Mouse (Mus musculus): ENCODE results near the gene Cdh23. TPM values are rescaled to one million over a fixed set of nuclear protein-coding genes. Genes with fewer than 3 reads are reported as not detected.

The Cdh23 gene
- polyA plus RNA-seq, 1 experiment from 2014 or later = 6.9 TPM

- H3K4me1 ChIP-seq (replicated peaks) = peaks cover 17% of the 10 kb centered on the region
- H3K4me2 ChIP-seq = no peak overlapping the region
- 79% methylated on average over 1 of the region's 1 CpGs for WGBS
- H3K9me3 ChIP-seq = no peaks in the 10 kb centered on the region
- no peak overlapping the region for H3K4me3 ChIP-seq
- 0 out of 2 replicates have a peak, but pooled peaks cover 13% of the 10 kb centered on the region for H3K27me3 ChIP-seq
- H3K27ac ChIP-seq (replicated peaks) = no peak overlapping the region
- no peak for ATAC-seq (ENCODE audit: low FRiP score, low read depth)
- no peak overlapping the region for H3K9ac ChIP-seq
- no peaks in the 10 kb centered on the region for H3K36me3 ChIP-seq
These were observed 105.0 kb downstream of the Cdh23 start for GRCm38 (mm10) chr10:60591281-60591680.

- Histone ChIP-seq H3K4me2 (no peak overlapping the region), H3K27ac (replicated peaks) (no peak overlapping the region), H3K9me3 (no peaks in the 10 kb centered on the region), H3K27me3 (0 out of 2 replicates have a peak, but pooled peaks cover 17% of the 10 kb centered on the region), H3K4me3 (no peak overlapping the region), H3K9ac (no peak overlapping the region), H3K36me3 (no peaks in the 10 kb centered on the region), H3K4me1 (replicated peaks) (peaks cover 22% of the 10 kb centered on the region)
- no peak for ATAC-seq (ENCODE audit: low FRiP score, low read depth)
- 64% methylated on average over 7 of the region's 7 CpGs for WGBS
These were observed 106.0 kb downstream of the Cdh23 start for GRCm38 (mm10) chr10:60590241-60590640.

DNA sequence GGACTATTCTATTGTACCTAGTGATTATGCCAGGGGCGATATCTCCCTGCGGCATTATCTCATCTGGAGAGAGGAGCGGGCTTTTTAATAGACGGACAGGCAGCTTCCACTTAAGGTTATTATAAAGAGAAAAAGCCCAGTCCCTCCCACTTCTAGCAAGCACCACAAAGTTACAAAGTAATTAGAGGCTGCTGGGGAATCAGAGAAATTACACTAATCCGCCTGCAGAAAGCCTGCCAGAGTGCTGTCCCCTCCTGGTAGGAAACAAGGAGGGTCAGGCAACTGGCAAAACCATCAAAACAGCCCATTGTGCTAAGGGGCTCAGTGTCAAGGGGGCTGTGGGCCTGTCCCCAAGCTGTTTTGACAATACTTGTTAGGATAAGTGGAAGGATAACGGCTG is 110.6 kb downstream of the Cdh23 start:
- Histone ChIP-seq H3K9me3 (no peaks in the 10 kb centered on the region), H3K4me1 (replicated peaks) (peaks cover 8% of the 10 kb centered on the region; the same call in 1 of the 2 replicates), H3K4me3 (no peak overlapping the region), H3K9ac (no peak overlapping the region), H3K27me3 (peaks cover 27% of the 10 kb centered on the region), H3K36me3 (no peaks in the 10 kb centered on the region), H3K4me2 (no peak overlapping the region), H3K27ac (replicated peaks) (no peak overlapping the region)
- no peak for ATAC-seq (ENCODE audit: low FRiP score, low read depth)
- whole genome bisulfite sequencing = 43% methylated on average over 6 of the region's 6 CpGs

DNA sequence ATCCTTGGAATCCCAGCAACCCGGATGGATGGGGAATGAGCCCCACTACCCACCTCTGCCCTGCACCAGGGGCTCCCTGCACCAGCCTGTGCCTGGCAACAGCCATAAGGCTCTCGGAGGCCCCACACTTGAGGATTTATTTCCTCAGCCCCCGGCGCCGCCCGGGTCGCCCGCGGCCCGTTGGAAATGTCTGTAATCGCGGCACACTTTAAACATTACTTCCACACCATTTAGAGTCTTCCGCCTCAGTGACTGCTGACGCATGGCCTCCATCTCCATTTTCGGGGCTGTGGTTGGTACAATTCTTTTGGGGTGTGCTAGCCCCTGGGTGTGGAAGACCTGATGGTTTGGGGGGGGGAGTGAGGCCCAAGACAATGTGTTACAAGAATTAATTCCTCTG is 113.3 kb downstream of the Cdh23 start:
- Histone ChIP-seq H3K27ac (replicated peaks) (no peak overlapping the region), H3K9ac (no peak overlapping the region), H3K4me1 (replicated peaks) (peaks cover 8% of the 10 kb centered on the region; the same call in 1 of the 2 replicates), H3K4me3 (no peak overlapping the region), H3K9me3 (no peaks in the 10 kb centered on the region), H3K36me3 (no peaks in the 10 kb centered on the region), H3K4me2 (peak overlapping the region; percentile 27; the same call in 1 of the 2 replicates), H3K27me3 (peaks cover 38% of the 10 kb centered on the region)
- WGBS = 34% methylated on average over 15 of the region's 15 CpGs
- ATAC-seq (ENCODE audit: low FRiP score, low read depth) = no peak

DNA sequence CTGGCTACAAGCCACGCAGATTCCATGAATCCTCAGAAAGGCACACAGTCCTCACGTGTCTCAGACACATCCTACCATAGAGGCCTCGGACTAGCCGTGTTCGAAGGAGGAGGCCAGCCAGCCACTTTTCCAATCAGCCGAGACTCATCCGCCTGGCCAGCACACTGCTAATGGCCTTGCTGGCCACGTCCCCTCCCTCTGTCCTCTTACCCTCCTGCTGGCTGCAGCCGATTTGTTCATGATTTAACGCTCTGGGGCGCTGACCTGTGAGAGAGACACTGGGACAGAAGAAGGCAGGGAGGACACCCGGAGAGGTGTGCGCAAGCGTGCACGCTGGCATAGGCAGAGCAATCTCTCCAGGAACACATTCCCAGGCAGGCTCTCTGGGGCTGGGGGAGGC is 115.6 kb downstream of the Cdh23 start:
- ATAC-seq (ENCODE audit: low FRiP score, low read depth) = no peak
- Histone ChIP-seq H3K9me3 (no peaks in the 10 kb centered on the region), H3K27ac (replicated peaks) (no peak overlapping the region), H3K27me3 (peaks cover 34% of the 10 kb centered on the region), H3K36me3 (no peaks in the 10 kb centered on the region), H3K4me1 (replicated peaks) (peaks cover 10% of the 10 kb centered on the region; the same call in 1 of the 2 replicates), H3K9ac (no peak overlapping the region), H3K4me2 (no peak overlapping the region), H3K4me3 (no peak overlapping the region)
- WGBS = 48% methylated on average over 15 of the region's 15 CpGs

DNA sequence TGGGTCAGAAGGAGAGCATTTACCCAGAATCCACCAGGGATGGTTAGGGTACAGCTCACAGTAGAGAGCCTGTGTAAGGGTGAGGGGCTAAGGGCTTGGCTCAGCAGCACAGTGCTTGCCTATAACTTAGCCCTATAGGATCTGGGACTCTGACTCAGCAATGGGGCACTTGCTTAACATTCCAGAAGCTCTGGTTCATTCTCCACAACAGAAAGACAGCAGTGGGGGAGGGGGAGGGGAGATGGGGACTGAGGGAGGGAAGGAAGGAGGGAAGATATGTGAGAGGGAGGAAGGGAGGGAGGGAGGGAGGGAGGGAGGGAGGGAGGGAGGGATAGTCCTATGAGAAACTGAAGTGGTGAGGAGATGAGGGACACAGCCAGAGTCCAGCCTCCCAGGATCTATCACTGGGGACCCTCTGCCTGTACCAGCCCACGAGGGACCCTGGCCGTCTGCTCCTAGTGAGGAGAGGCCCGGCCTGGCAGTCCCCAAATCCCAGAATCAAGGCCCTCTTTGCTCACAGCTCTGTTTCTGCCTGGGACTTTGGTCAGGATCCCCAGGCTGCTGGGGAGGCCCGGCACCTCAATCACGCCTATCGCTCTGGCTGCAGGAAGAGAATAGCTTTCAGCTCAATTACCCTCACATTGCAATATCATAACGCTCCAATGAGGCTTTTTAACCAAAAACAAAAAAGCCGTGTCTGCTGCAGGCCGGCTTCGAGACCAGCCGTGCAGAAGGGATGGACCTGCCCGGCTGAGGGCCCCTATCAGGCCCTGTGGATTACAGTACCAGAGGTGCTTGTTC is 117.4 kb downstream of the Cdh23 start:
- ATAC-seq (ENCODE audit: low FRiP score, low read depth) = no peak
- WGBS = 40% methylated on average over 12 of the region's 12 CpGs
- H3K4me2 ChIP-seq = no peak overlapping the region

DNA sequence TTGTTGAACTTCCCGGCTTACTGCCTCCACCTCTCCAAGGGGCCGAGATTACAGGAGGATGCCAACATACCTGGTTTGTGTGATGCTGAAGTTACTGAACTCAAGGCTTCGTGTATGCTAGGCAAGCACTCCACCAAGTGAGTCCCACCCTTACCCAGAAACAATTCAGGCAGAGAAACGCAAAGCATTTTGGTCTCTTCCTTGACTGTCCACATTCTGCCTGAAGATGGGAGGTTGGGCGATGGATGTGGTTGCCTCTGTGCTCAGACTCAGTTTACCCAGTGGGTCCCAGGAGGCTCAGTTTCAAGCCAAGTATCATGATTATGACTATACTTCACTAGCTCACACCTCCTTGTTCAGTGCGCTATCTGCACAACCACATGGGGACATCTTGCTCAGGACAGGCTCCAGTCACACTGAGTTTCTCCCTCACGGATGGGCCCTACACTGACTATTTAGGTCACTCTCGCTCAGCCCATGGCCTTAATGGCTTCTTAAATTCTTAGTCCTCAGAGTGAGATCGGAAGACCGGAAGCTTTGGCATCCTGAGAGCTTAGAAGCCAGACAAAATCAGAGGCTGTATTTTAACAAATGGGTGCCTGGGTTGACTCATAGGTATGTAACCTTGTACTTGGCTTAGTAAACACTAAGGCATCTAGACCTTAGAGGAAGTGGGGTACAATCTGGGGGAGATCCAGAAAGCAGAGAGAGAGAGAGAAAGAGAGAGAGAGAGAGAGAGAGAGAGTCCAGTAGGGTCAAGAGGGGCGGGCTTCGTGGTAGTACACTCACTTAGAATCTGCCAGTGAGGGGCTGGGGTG is 118.2 kb downstream of the Cdh23 start:
- Histone ChIP-seq H3K36me3 (no peaks in the 10 kb centered on the region), H3K27me3 (peaks cover 15% of the 10 kb centered on the region), H3K9me3 (no peaks in the 10 kb centered on the region), H3K27ac (replicated peaks) (no peak overlapping the region), H3K4me1 (replicated peaks) (peaks cover 8% of the 10 kb centered on the region; the same call in 1 of the 2 replicates), H3K4me3 (no peak overlapping the region), H3K9ac (no peak overlapping the region), H3K4me2 (no peak overlapping the region)
- WGBS = 85% methylated on average over 12 of the region's 12 CpGs
- no peak for ATAC-seq (ENCODE audit: low FRiP score, low read depth)

More for the DNA sequence above, 117.4 kb downstream of the Cdh23 start:
- Histone ChIP-seq H3K27me3 (peaks cover 21% of the 10 kb centered on the region), H3K4me3 (no peak overlapping the region), H3K27ac (replicated peaks) (no peak overlapping the region), H3K4me1 (replicated peaks) (peaks cover 8% of the 10 kb centered on the region; the same call in 1 of the 2 replicates), H3K9me3 (no peaks in the 10 kb centered on the region), H3K36me3 (no peaks in the 10 kb centered on the region), H3K9ac (no peak overlapping the region)

DNA sequence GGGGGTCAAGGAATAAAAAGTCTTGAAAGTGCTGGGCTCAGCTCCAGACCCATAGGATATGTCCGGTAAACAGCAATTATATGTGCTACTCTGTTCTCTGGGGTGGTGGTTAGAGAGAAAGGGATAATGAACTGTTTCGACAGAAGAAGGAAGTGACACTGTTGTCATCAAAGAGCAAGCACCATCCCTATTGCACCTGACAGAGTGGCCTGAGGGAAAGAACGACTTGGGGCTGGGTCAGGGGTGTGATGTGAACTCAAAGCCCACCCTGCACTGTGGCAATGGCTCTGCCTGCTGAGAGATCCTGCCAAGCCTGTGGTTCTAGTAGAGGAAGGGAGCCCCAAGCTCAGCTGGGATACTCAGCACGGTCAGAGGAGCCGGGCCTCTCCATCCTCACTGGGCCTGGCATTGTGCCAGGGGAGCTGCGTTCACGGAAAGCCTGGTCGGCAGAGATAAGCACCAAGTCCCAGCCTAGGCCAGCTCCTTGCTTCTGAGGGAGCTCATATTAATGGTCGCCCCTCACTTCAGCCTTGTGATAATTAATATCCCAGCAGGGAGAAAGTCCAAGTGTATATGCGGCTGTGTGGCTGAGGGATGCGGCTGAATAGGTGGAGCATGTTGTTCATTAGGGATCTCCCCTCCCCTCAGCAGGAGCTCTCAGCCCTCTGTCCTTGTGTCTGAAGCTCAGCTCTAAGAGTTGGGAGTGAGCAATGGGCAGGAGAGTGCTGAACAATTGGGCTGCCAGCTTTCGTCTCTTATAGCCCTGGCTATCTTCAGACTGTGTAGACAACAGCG is 119.0 kb downstream of the Cdh23 start:
- no peaks in the 10 kb centered on the region for H3K36me3 ChIP-seq
- H3K4me3 ChIP-seq = no peak overlapping the region
- WGBS = 41% methylated on average over 13 of the region's 13 CpGs
- peaks cover 4% of the 10 kb centered on the region; the same call in 1 of the 2 replicates for H3K4me1 ChIP-seq (replicated peaks)
- ATAC-seq (ENCODE audit: low FRiP score, low read depth) = peak; percentile 37; the same call in 1 of the 2 replicates
- H3K27me3 ChIP-seq = peaks cover 15% of the 10 kb centered on the region
- H3K27ac ChIP-seq (replicated peaks) = no peak overlapping the region
- H3K9me3 ChIP-seq = no peaks in the 10 kb centered on the region
- no peak overlapping the region for H3K9ac ChIP-seq
- no peak overlapping the region for H3K4me2 ChIP-seq

GRCm38 (mm10) chr10:60574851-60575250 is 121.4 kb downstream of the Cdh23 start:
- Histone ChIP-seq H3K4me2 (no peak overlapping the region), H3K4me1 (replicated peaks) (peaks cover 4% of the 10 kb centered on the region; the same call in 1 of the 2 replicates), H3K9ac (no peak overlapping the region), H3K27me3 (peaks cover 6% of the 10 kb centered on the region), H3K4me3 (no peak overlapping the region), H3K36me3 (no peaks in the 10 kb centered on the region), H3K9me3 (no peaks in the 10 kb centered on the region), H3K27ac (replicated peaks) (no peak overlapping the region)
- WGBS = 84% methylated on average over 3 of the region's 3 CpGs
- no peak for ATAC-seq (ENCODE audit: low FRiP score, low read depth)

GRCm38 (mm10) chr10:60571491-60571890 is 124.8 kb downstream of the Cdh23 start:
- Histone ChIP-seq H3K4me2 (no peak overlapping the region), H3K9ac (no peak overlapping the region), H3K4me1 (replicated peaks) (peaks cover 6% of the 10 kb centered on the region), H3K36me3 (no peaks in the 10 kb centered on the region), H3K27ac (replicated peaks) (no peak overlapping the region), H3K27me3 (peaks cover 17% of the 10 kb centered on the region), H3K4me3 (no peak overlapping the region), H3K9me3 (no peaks in the 10 kb centered on the region)
- WGBS = 82% methylated on average over 4 of the region's 4 CpGs
- ATAC-seq (ENCODE audit: low FRiP score, low read depth) = no peak

- H3K36me3 ChIP-seq = no peaks in the 10 kb centered on the region
- ATAC-seq (ENCODE audit: low FRiP score, low read depth) = no peak
- H3K9ac ChIP-seq = no peak overlapping the region
- peaks cover 16% of the 10 kb centered on the region for H3K27me3 ChIP-seq
- H3K4me3 ChIP-seq = no peak overlapping the region
- no peaks in the 10 kb centered on the region for H3K9me3 ChIP-seq
- no peak overlapping the region for H3K27ac ChIP-seq (replicated peaks)
- peak overlapping the region; percentile 31 for H3K4me2 ChIP-seq
- 38% methylated on average over 24 of the region's 24 CpGs for WGBS
- peaks cover 20% of the 10 kb centered on the region for H3K4me1 ChIP-seq (replicated peaks)
These were observed 129.8 kb downstream of the Cdh23 start for GRCm38 (mm10) chr10:60566369-60567037.
